Mouse (Mus musculus) C2C12 (cell line): Measurements from ENCODE around the gene Khdc4.

Experiments
- CEBPB ChIP-seq: IDR thresholded peaks from one replicate; pipeline ENCODE4 v1.6.1; 2011; ENCODE audit warnings: low read depth, mild to moderate bottlenecking, control low read depth, moderate library complexity
- CTCF ChIP-seq: IDR thresholded peaks from one replicate; pipeline ENCODE4 v1.5.1; 2011; ENCODE audit not compliant: control insufficient read depth, insufficient read depth, insufficient read length
- FOSL1 ChIP-seq: IDR thresholded peaks from one replicate; pipeline ENCODE4 v1.8.0; 2011; ENCODE audit warnings: mild to moderate bottlenecking, low read length; ENCODE audit not compliant: poor library complexity, insufficient read depth, severe bottlenecking
- MAX ChIP-seq: IDR thresholded peaks from one replicate; pipeline ENCODE4 v1.6.1; 2011; ENCODE audit warnings: mild to moderate bottlenecking, control low read depth
- MYOG ChIP-seq: IDR thresholded peaks from one replicate; pipeline ENCODE4 v1.6.1; 2011; ENCODE audit not compliant: control insufficient read depth, insufficient read length; ENCODE audit errors: extremely low read depth
- USF1 ChIP-seq: IDR thresholded peaks from one replicate; pipeline ENCODE4 v1.6.1; 2011; ENCODE audit warnings: low read depth, mild to moderate bottlenecking, control low read depth, moderate library complexity

DNA sequence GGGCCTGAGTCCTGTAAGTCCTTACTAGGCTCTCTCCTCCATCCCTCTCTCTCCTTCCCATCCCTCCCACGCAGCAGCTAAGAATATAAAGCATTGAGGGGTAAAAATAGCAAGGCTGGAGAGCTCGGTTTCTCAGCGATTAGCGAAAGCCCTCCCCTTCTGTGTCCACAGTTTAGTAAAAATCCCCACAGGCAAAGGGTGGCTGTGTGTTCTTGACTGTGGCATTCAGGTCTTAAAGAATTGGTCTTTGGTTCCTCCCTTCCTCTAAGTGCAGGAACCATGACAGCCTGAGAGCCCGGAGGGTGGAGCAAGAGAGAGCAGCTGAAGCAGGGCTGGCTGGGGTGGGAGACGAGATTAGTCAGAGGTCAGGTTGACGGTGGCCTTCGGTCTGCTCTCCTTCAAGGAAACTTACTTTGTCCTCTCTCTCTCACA is 49.0 kb upstream of the Khdc4 start:
- TF ChIP-seq CTCF (no peak), CEBPB (no peak), MYOG (no peak), USF1 (no peak), MAX (no peak), FOSL1 (no peak)
